In genomic region chr11:86898367-86898766, GRCm38 (mm10) we compare ENCODE assay signal across 8 mouse cellular contexts.
DNase-seq lines count a peak whose midpoint lies in the region; ATAC-seq and TF ChIP-seq lines count a peak whose summit lies in the region.

No protein-coding gene starts in this region.

- peaks cover 58% of the 10 kb centered on the region for H3K4me1 ChIP-seq in heart, embryonic 16.5 days (ENCODE audit: control insufficient read depth, insufficient read depth, low read length)
- H3K4me1 ChIP-seq in thymus, adult 2 months (replicated peaks; ENCODE audit: control insufficient read depth, insufficient read depth, low read length) = peaks cover 59% of the 10 kb centered on the region
- peaks cover 4% of the 10 kb centered on the region for H3K4me1 ChIP-seq in hindbrain, embryonic 16.5 days (ENCODE audit: control insufficient read depth, insufficient read depth, low read depth, low read length)

- ATAC-seq in heart, embryonic 16.5 days (replicated peaks; ENCODE audit: extremely low read depth, insufficient read depth, low FRiP score) = peak; percentile 55
- peak; percentile 84 for ATAC-seq in hindbrain, embryonic 16.5 days
- no peak for ATAC-seq in megakaryocyte-erythroid progenitor cell, adult 5-6 weeks (replicated peaks; ENCODE audit: low FRiP score, low TSS enrichment, poor library complexity, severe bottlenecking)

- H3K9ac ChIP-seq in heart, embryonic 16.5 days (ENCODE audit: low read length) = peak overlapping the region; percentile 56
- H3K9ac ChIP-seq in hindbrain, embryonic 16.5 days (ENCODE audit: low read depth, low read length) = peak overlapping the region; percentile 24; the same call in 1 of the 2 replicates

- H3K36me3 ChIP-seq in heart, embryonic 16.5 days (ENCODE audit: control insufficient read depth, insufficient read depth) = no peaks in the 10 kb centered on the region
- no peaks in the 10 kb centered on the region for H3K36me3 ChIP-seq in thymus, adult 2 months (ENCODE audit: control insufficient read depth, insufficient read depth, low read length)
- H3K36me3 ChIP-seq in hindbrain, embryonic 16.5 days (ENCODE audit: control insufficient read depth, insufficient read depth, low read length) = no peaks in the 10 kb centered on the region

- no peaks in the 10 kb centered on the region for H3K27me3 ChIP-seq in heart, embryonic 16.5 days (ENCODE audit: control insufficient read depth, insufficient read depth, low read length)
- H3K27me3 ChIP-seq in thymus, adult 2 months (ENCODE audit: control insufficient read depth, insufficient read depth, low read length) = no peaks in the 10 kb centered on the region
- no peaks in the 10 kb centered on the region; the same call in 1 of the 2 replicates for H3K27me3 ChIP-seq in hindbrain, embryonic 16.5 days (replicated peaks; ENCODE audit: control insufficient read depth, insufficient read depth, low read length)

- no peaks in the 10 kb centered on the region for H3K9me3 ChIP-seq in heart, embryonic 16.5 days (replicated peaks; ENCODE audit: control insufficient read depth, low read length)
- no peaks in the 10 kb centered on the region for H3K9me3 ChIP-seq in hindbrain, embryonic 16.5 days (ENCODE audit: control insufficient read depth, low read length)

- no peak overlapping the region for H3K4me3 ChIP-seq in heart, embryonic 16.5 days (ENCODE audit: low read length)
- no peak overlapping the region for H3K4me3 ChIP-seq in thymus, adult 2 months (ENCODE audit: control insufficient read depth, insufficient read depth, low read length)
- no peak overlapping the region for H3K4me3 ChIP-seq in hindbrain, embryonic 16.5 days (ENCODE audit: low read length)

- H3K27ac ChIP-seq in heart, embryonic 16.5 days (ENCODE audit: low read length) = peak overlapping the region; percentile 83
- H3K27ac ChIP-seq in thymus, adult 2 months (ENCODE audit: control insufficient read depth, insufficient read depth, low read length) = no peak overlapping the region
- no peak overlapping the region for H3K27ac ChIP-seq in hindbrain, embryonic 16.5 days (ENCODE audit: low read depth, low read length)

- WGBS in heart, embryonic 16.5 days = 28% methylated on average over 2 of the region's 2 CpGs
- WGBS in thymus, adult 2 months = 69% methylated on average over 2 of the region's 2 CpGs
- 34% methylated on average over 2 of the region's 2 CpGs for WGBS in hindbrain, embryonic 16.5 days

- no peak for DNase-seq in heart, adult 18-20 months
- DNase-seq in thymus, postnatal 0 days (ENCODE audit: low spot score) = peak; percentile 26
- no peak for DNase-seq in thymus, adult 2 months
- peak; percentile 32 to 48 for DNase-seq in thymus, postnatal 36 days
- DNase-seq in cerebellum, adult 9-10 months = no peak

- 0 out of 2 replicates have a peak overlapping the region, but pooled peaks have one; percentile 20 for H3K4me2 ChIP-seq in heart, embryonic 16.5 days (ENCODE audit: low read depth, low read length)
- no peak overlapping the region for H3K4me2 ChIP-seq in hindbrain, embryonic 16.5 days (ENCODE audit: low read length)

- TF ChIP-seq CTCF in thymus, adult 2 months (IDR thresholded peaks at IDR 0.05; ENCODE audit: borderline replicate concordance, control insufficient read depth, extremely low read depth, insufficient read depth, low read length, poor library complexity) = no peak

- no peak for TF ChIP-seq POLR2A in thymus, adult 2 months (IDR thresholded peaks at IDR 0.05; ENCODE audit: control insufficient read depth, extremely low read depth, insufficient read depth, low read length, poor library complexity)

Comparison
In these comparisons a context has a peak if more than half of its experiments do, and no peak if none do; other contexts are left out.
1. DNase-seq: peak in thymus, postnatal 0 days (single experiment) and thymus, postnatal 36 days (2 of 2); none in heart, adult 18-20 months (0 of 2), thymus, adult 2 months (single experiment) and cerebellum, adult 9-10 months (single experiment).